Mouse (Mus musculus) testis, postnatal 14 days (tissue): Measurements from ENCODE around the gene Hoxd8.

Experiments
- DNase-seq: peaks from one replicate; pipeline ENCODE4 v3.0.0; 2021; ENCODE audit warnings: low spot score

Hoxd8 gene

GRCm38 (mm10) chr2:74714881-74715280 lies 10.5 kb downstream of the Hoxd8 start:
- no peak for DNase-seq

GRCm38 (mm10) chr2:74715504-74716241 lies 11.3 kb downstream of the Hoxd8 start:
- DNase-seq, result peak; percentile 84

- DNase-seq, result no peak
Measured at GRCm38 (mm10) chr2:74720384-74720783, 16.0 kb downstream of the Hoxd8 start.

GRCm38 (mm10) chr2:74720955-74721491 lies 16.6 kb downstream of the Hoxd8 start:
- DNase-seq, result no peak

- no peak for DNase-seq
Measured at GRCm38 (mm10) chr2:74721882-74722281, 17.5 kb downstream of the Hoxd8 start.

GRCm38 (mm10) chr2:74722949-74723348 lies 18.5 kb downstream of the Hoxd8 start:
- DNase-seq, result no peak

GRCm38 (mm10) chr2:74724244-74725015 lies 20.0 kb downstream of the Hoxd8 start:
- DNase-seq, result no peak

- no peak for DNase-seq
Measured at GRCm38 (mm10) chr2:74725171-74725570, 20.8 kb downstream of the Hoxd8 start.

- DNase-seq, result no peak
Measured at GRCm38 (mm10) chr2:74726551-74726950, 22.1 kb downstream of the Hoxd8 start, which contains the start of gene Gm28230. Gene Gm28230 (plus strand): TSS chr2:74726728.

- DNase-seq, result no peak
Measured at GRCm38 (mm10) chr2:74726973-74727639, 22.7 kb downstream of the Hoxd8 start.

GRCm38 (mm10) chr2:74727640-74728302 lies 23.4 kb downstream of the Hoxd8 start:
- DNase-seq, result no peak

- DNase-seq, result no peak
Measured at GRCm38 (mm10) chr2:74728303-74728680, 23.9 kb downstream of the Hoxd8 start.

- DNase-seq, result no peak
Measured at GRCm38 (mm10) chr2:74730331-74730730, 25.9 kb downstream of the Hoxd8 start.

GRCm38 (mm10) chr2:74731055-74731454 lies 26.6 kb downstream of the Hoxd8 start:
- no peak for DNase-seq

GRCm38 (mm10) chr2:74731799-74732512 lies 27.5 kb downstream of the Hoxd8 start:
- DNase-seq, result no peak

GRCm38 (mm10) chr2:74732513-74733316 lies 28.3 kb downstream of the Hoxd8 start:
- no peak for DNase-seq

GRCm38 (mm10) chr2:74733317-74733661 lies 28.9 kb downstream of the Hoxd8 start:
- DNase-seq, result no peak

GRCm38 (mm10) chr2:74733765-74734164 lies 29.4 kb downstream of the Hoxd8 start:
- no peak for DNase-seq

GRCm38 (mm10) chr2:74734451-74734850 lies 30.0 kb downstream of the Hoxd8 start:
- DNase-seq, result no peak

- no peak for DNase-seq
Measured at GRCm38 (mm10) chr2:74734996-74735811, 30.8 kb downstream of the Hoxd8 start.
